Mouse (Mus musculus): ENCODE measurements around the gene Cox16. TPM values are rescaled to one million over a fixed set of nuclear protein-coding genes. Genes with fewer than 3 reads are reported as not detected.

The Cox16 gene
- total RNA-seq, 4 experiments from 2014 or later: 77.2 to 106 (median 91.9) TPM

DNA sequence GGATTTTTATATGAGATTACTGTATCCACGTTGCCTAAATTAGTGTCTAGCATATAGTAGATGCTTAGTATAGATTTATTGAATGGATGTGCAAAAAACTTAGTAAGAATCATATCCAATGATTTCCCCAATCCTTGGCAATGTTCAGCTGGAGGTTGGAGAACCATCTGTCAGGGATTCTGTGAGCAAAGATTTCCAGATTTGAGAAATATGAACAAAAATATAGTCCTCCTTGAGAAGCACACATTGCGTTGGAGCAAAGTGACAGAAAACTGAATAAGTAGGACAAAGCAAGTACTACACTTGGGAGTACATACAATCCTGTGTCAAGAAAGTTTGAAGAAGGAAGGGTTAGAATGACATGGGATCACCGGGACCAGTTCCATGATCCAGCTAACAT lies 160.8 kb downstream of the Cox16 start:
- no peak for DNase-seq

DNA sequence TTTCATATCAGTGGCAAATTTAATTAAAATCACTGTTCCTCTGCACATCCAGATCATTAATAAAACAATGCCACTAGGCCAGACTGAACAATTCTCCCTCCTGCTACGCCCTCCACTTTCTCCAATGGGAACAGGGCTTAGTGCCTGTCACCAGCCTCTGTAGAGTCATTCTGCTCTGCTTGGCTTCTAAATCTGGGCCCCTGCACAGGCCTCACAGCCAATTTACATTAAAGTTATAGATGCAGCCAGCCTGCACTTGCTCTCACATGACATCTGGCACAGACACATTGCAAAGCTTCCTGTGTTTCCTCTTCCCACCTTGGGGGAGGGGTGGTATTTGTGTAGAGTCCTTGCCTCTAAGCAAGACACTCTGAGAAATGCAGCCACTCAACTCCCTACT lies 163.9 kb downstream of the Cox16 start:
- no peak for DNase-seq

DNA sequence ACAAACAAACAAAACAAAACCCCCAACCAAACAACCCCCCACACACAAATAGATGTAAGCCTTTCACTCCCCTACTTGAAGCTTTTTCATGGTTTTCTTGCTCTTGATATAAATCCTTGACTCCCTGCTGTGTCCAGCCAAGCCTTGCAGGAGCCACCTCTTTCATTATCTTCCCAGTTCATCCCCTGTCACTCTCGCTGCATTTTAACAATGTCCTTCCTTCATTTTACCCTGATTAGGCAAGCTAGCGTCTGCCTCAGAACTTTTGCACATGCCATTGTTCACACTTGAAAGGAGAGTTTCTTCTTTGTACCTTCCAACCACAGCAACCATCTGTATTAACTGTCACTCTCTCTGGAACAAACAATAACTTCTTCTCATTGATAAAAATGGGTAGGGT lies 167.1 kb downstream of the Cox16 start:
- DNase-seq: no peak

DNA sequence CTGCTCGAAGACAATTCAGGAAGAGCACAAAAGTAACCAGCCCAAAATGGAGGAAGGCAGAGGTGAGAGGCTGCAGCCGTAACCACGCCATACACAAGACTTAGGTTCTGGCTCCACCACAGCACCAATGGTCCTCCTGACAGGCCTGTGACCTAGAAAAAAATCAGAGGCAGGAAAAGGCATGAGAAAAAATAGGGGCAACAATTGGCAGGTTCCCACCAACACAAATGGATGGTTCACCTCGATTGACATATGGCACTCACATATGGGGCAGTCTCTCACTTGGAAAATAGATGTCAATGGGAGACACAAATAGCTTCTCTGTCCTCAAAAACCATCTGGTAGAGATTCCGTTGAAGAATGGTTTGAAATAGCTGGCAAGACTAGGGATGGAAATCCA lies 169.0 kb downstream of the Cox16 start:
- DNase-seq: no peak

Other genes with a start within 250 kb of the Cox16 start
- 1 to 10 TPM; 1.1 to 2.2 (median 1.9) TPM for gene Slc8a3, start 151.9 kb downstream of the Cox16 start, total RNA-seq (2022)
- 1 to 10 TPM; 1.1 to 6.0 (median 3.1) TPM for gene Gm4787, start 105.7 kb downstream of the Cox16 start, total RNA-seq (2022)
- gene Adam4, start 63.2 kb downstream of the Cox16 start, total RNA-seq (2022): 1 to 10 TPM; 1.8 to 6.3 (median 2.9) TPM
- 10 to 100 TPM; 35.1 to 44.2 (median 39.5) TPM for gene Gm20498, start 47.8 kb upstream of the Cox16 start, total RNA-seq (2022)
- 10 to 100 TPM; 29.3 to 38.4 (median 35.3) TPM for gene Synj2bp, start 47.8 kb upstream of the Cox16 start, total RNA-seq (2022)
- gene Adam21, start 83.3 kb upstream of the Cox16 start, total RNA-seq (2022): under 1 TPM in 2 of 4 experiments, not detected in 2; 0.09 to 0.43 TPM
- gene Med6, start 109.9 kb upstream of the Cox16 start, total RNA-seq (2022): 10 to 100 TPM; 22.6 to 36.4 (median 30.0) TPM
- 1 to 10 TPM; 3.3 to 4.7 (median 4.3) TPM for gene Ttc9, start 146.1 kb upstream of the Cox16 start, total RNA-seq (2022)